Mouse (Mus musculus) thymus, adult 2 months (tissue): ENCODE measurements around the gene Wwox.

Experiments used
- CTCF ChIP-seq: fragments of 200-500 bp; IDR thresholded peaks from 2 replicates; pipeline ENCODE4 v1.5.1; 2012; ENCODE audit warnings: mild to moderate bottlenecking, control low read depth, low read length, moderate library complexity, borderline replicate concordance; ENCODE audit not compliant: control insufficient read depth, poor library complexity, insufficient read depth; ENCODE audit errors: extremely low read depth
- POLR2A ChIP-seq: fragments of 200-500 bp; IDR thresholded peaks from 2 replicates; pipeline ENCODE4 v1.6.1; 2012; ENCODE audit warnings: mild to moderate bottlenecking, low read length, control low read depth, moderate library complexity; ENCODE audit not compliant: control insufficient read depth, poor library complexity, insufficient read depth; ENCODE audit errors: extremely low read depth

DNA sequence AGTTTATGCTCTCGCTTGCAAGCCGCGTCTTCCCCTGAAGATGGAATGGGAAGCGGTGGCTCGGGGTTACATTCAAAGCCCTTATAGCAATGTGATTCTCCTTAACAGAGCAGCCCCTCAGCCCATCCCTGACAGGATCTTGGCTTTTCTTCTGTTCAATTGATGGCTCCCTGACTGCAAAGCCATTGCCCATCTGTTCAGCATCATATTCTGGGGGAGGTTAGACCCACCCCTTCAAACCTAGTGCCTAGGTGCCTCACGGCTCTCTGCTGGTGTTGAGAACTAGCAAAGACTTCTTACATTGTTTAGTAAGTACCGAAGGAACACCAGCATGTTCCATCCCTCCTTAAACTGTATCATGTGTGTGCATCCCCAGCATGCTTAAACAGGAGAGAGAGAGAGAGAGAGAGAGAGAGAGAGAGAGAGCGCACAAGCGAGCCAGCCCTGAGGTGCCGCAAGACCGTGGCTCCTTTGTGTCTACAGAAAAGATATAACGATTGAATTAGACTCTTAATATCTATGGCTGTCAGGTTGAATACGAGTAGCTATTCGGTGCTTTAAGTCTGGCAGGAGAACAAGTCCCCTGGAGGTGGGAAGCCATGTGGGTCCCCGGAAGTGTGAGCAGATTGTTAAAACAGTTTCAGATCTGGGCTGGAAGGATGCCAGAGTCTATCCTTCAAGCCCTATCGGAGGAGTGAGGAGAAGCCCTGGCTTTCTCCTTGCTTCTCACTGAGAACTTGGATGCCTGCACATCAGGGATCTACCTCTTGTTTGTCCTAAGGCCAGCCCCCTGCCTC lies 450.3 kb downstream of the Wwox start:
- TF ChIP-seq POLR2A (no peak), CTCF (no peak)
